Mouse (Mus musculus) midbrain, embryonic 11.5 days (tissue): ENCODE measurements around the gene Arid4b. TPM values are rescaled to one million over a fixed set of nuclear protein-coding genes. Genes with fewer than 3 reads are reported as not detected.
"Not testable (repeated sequence)": the region's sequence is repeated elsewhere in the genome, so short reads cannot be mapped to it uniquely, and the experiment has no call there.

ENCODE experiments used
- ATAC-seq: fragments of 200-750 bp; cut with Nextera tagmentation; 2 replicates; pipeline ENCODE4 v1.8.0; 2017; ENCODE audit warnings: moderate TSS enrichment, moderate library complexity; ENCODE audit not compliant: low FRiP score
- DNase-seq: peaks from one replicate; pipeline ENCODE4 v3.0.0; 2015; ENCODE audit warnings: low spot score; ENCODE audit errors: missing footprints
- H3K27ac ChIP-seq: fragments of 300-500 bp; sonication (generic); 2 replicates; pipeline ENCODE4 v1.5.1; 2014; ENCODE audit warnings: low read depth, low read length
- H3K27me3 ChIP-seq: fragments of 300-500 bp; sonication (generic); 2 replicates; pipeline ENCODE4 v1.6.1; 2014; ENCODE audit warnings: mild to moderate bottlenecking, low read length, moderate library complexity, mixed read lengths; ENCODE audit not compliant: control insufficient read depth, insufficient read depth
- H3K36me3 ChIP-seq: fragments of 300-500 bp; sonication (generic); 2 replicates; pipeline ENCODE4 v1.6.1; 2014; ENCODE audit warnings: mild to moderate bottlenecking, low read length, moderate library complexity, mixed read lengths; ENCODE audit not compliant: control insufficient read depth, insufficient read depth
- H3K4me1 ChIP-seq: fragments of 300-500 bp; sonication (generic); 2 replicates; pipeline ENCODE4 v1.6.1; 2014; ENCODE audit warnings: low read length; ENCODE audit not compliant: control insufficient read depth, insufficient read depth
- H3K4me2 ChIP-seq: fragments of 300-500 bp; sonication (generic); 2 replicates; pipeline ENCODE4 v1.6.1; 2014; ENCODE audit warnings: mild to moderate bottlenecking, moderate library complexity
- H3K4me3 ChIP-seq: fragments of 300-500 bp; sonication (generic); 2 replicates; pipeline ENCODE4 v1.5.1; 2014; ENCODE audit warnings: low read depth, low read length
- H3K9ac ChIP-seq: fragments of 300-500 bp; sonication (generic); 2 replicates; pipeline ENCODE4 v1.6.1; 2014; ENCODE audit warnings: low read length
- H3K9me3 ChIP-seq: fragments of 300-500 bp; sonication (generic); 2 replicates; pipeline ENCODE4 v1.6.1; 2016; ENCODE audit warnings: low read length; ENCODE audit not compliant: control insufficient read depth
- WGBS: fragments of 180-500 bp; shearing (Covaris S2); extraction: QIAGEN DNeasy Blood & Tissue Kit; methylation state at CpG from one replicate; pipeline ENCODE4 v1.1.7; 2014; 5-methylcytosine and 5-hydroxymethylcytosine counted together
- polyA plus RNA-seq: library from polyadenylated mRNA; unstranded; fragments of >200 nt; fragmentation: Nextera tagmentation; extraction: Ambion mirVana; gene quantifications from 2 replicates; pipeline ENCODE4 v1.2.1, GENCODE M21; 2014

Gene Arid4b
- polyA plus RNA-seq, 1 experiment from 2014 or later: 85.4 TPM

- DNase-seq: no peak
- Histone ChIP-seq H3K27me3 (no peaks in the 10 kb centered on the region), H3K4me3 (no peak overlapping the region), H3K36me3 (no peaks in the 10 kb centered on the region; the same call in 1 of the 2 replicates), H3K27ac (no peak overlapping the region), H3K9me3 (no peaks in the 10 kb centered on the region), H3K4me2 (no peak overlapping the region), H3K4me1 (peaks cover 3% of the 10 kb centered on the region; the same call in 1 of the 2 replicates), H3K9ac (no peak overlapping the region)
- 90% methylated on average over 5 of the region's 5 CpGs for WGBS
- ATAC-seq: no peak
These were observed 29.5 kb upstream of the Arid4b start for GRCm38 (mm10) chr13:14033309-14034072.

GRCm38 (mm10) chr13:14034073-14034348 lies 29.0 kb upstream of the Arid4b start:
- Histone ChIP-seq H3K36me3 (no peaks in the 10 kb centered on the region; the same call in 1 of the 2 replicates), H3K27ac (no peak overlapping the region), H3K9ac (no peak overlapping the region), H3K4me1 (peaks cover 8% of the 10 kb centered on the region; the same call in 1 of the 2 replicates), H3K4me3 (no peak overlapping the region), H3K9me3 (no peaks in the 10 kb centered on the region), H3K27me3 (no peaks in the 10 kb centered on the region), H3K4me2 (no peak overlapping the region)
- no peak for ATAC-seq
- DNase-seq: no peak

GRCm38 (mm10) chr13:14035352-14035751 lies 27.7 kb upstream of the Arid4b start:
- not testable (repeated sequence) for DNase-seq, H3K9me3 ChIP-seq, ATAC-seq, H3K4me3 ChIP-seq, H3K4me1 ChIP-seq, H3K27ac ChIP-seq, H3K36me3 ChIP-seq, H3K27me3 ChIP-seq, H3K9ac ChIP-seq, H3K4me2 ChIP-seq
- whole genome bisulfite sequencing: 91% methylated on average over 3 of the region's 3 CpGs

GRCm38 (mm10) chr13:14035875-14036630 lies 27.0 kb upstream of the Arid4b start:
- Histone ChIP-seq H3K27ac (no peak overlapping the region), H3K4me2 (no peak overlapping the region), H3K9me3 (no peaks in the 10 kb centered on the region), H3K4me3 (no peak overlapping the region), H3K36me3 (no peaks in the 10 kb centered on the region), H3K27me3 (no peaks in the 10 kb centered on the region), H3K4me1 (peaks cover 8% of the 10 kb centered on the region; the same call in 1 of the 2 replicates), H3K9ac (no peak overlapping the region)
- ATAC-seq (no peak), DNase-seq (no peak)
- 94% methylated on average over 11 of the region's 11 CpGs for WGBS

GRCm38 (mm10) chr13:14038911-14039291 lies 24.1 kb upstream of the Arid4b start:
- peak overlapping the region; percentile 71 for H3K4me3 ChIP-seq
- peak overlapping the region; percentile 85 for H3K4me2 ChIP-seq
- peaks cover 8% of the 10 kb centered on the region; the same call in 1 of the 2 replicates for H3K4me1 ChIP-seq
- H3K9me3 ChIP-seq: no peaks in the 10 kb centered on the region
- ATAC-seq: peak; percentile 65
- H3K36me3 ChIP-seq: no peaks in the 10 kb centered on the region
- DNase-seq: no peak
- peak overlapping the region; percentile 87 for H3K9ac ChIP-seq
- H3K27me3 ChIP-seq: no peaks in the 10 kb centered on the region
- 5% methylated on average over 8 of the region's 8 CpGs for WGBS
- peak overlapping the region; percentile 87; the same call in 1 of the 2 replicates for H3K27ac ChIP-seq

- Histone ChIP-seq H3K9me3 (no peaks in the 10 kb centered on the region), H3K9ac (peak within 1 kb of the TSS; percentile 87), H3K27ac (peak within 1 kb of the TSS; percentile 87), H3K4me2 (peak within 1 kb of the TSS; percentile 85), H3K4me3 (peak within 1 kb of the TSS; percentile 71), H3K4me1 (peaks cover 8% of the 10 kb centered on the region; the same call in 1 of the 2 replicates), H3K27me3 (no peaks in the 10 kb centered on the region), H3K36me3 (no peaks in the 10 kb centered on the region)
- peak; percentile 99 for DNase-seq
- 2% methylated on average over 35 of the region's 35 CpGs for WGBS
- ATAC-seq: peak; percentile 97
These were observed 23.6 kb upstream of the Arid4b start, which contains the start of gene Tbce for GRCm38 (mm10) chr13:14039292-14039965. Gene Tbce (minus strand): TSS chr13:14039638.

GRCm38 (mm10) chr13:14040186-14040585 lies 22.8 kb upstream of the Arid4b start:
- Histone ChIP-seq H3K4me2 (peak overlapping the region; percentile 85), H3K4me3 (peak overlapping the region; percentile 71), H3K4me1 (peaks cover 8% of the 10 kb centered on the region; the same call in 1 of the 2 replicates), H3K27ac (no peak overlapping the region), H3K9ac (peak overlapping the region; percentile 87; the same call in 1 of the 2 replicates), H3K27me3 (no peaks in the 10 kb centered on the region), H3K9me3 (no peaks in the 10 kb centered on the region), H3K36me3 (no peaks in the 10 kb centered on the region)
- no peak for ATAC-seq
- WGBS: 79% methylated on average over 5 of the region's 5 CpGs
- peak; percentile 82 for DNase-seq

- no peaks in the 10 kb centered on the region for H3K36me3 ChIP-seq
- ATAC-seq (no peak), DNase-seq (no peak)
- peaks cover under 1% of the 10 kb centered on the region; the same call in 1 of the 2 replicates for H3K4me1 ChIP-seq
- H3K4me2 ChIP-seq: no peak overlapping the region
- no peak overlapping the region for H3K4me3 ChIP-seq
- H3K9me3 ChIP-seq: no peaks in the 10 kb centered on the region
- H3K27me3 ChIP-seq: no peaks in the 10 kb centered on the region
- no peak overlapping the region for H3K9ac ChIP-seq
- no peak overlapping the region for H3K27ac ChIP-seq
These were observed 19.2 kb upstream of the Arid4b start for GRCm38 (mm10) chr13:14043851-14044250.
